Mouse (Mus musculus) testis, adult 2 months (tissue): ENCODE results near the gene Hscb.

Experiments
- CTCF ChIP-seq: fragments of 200-500 bp; IDR thresholded peaks from 2 replicates; pipeline ENCODE4 v1.5.1; 2012; ENCODE audit warnings: low read depth, mild to moderate bottlenecking, inconsistent platforms, low read length, moderate library complexity; ENCODE audit not compliant: control insufficient read depth, insufficient read depth, insufficient replicate concordance
- POLR2A ChIP-seq: fragments of 200-500 bp; IDR thresholded peaks from 2 replicates; pipeline ENCODE4 v1.6.1; 2012; ENCODE audit warnings: low read depth, mild to moderate bottlenecking, inconsistent platforms, low read length, moderate library complexity; ENCODE audit not compliant: control insufficient read depth

DNA sequence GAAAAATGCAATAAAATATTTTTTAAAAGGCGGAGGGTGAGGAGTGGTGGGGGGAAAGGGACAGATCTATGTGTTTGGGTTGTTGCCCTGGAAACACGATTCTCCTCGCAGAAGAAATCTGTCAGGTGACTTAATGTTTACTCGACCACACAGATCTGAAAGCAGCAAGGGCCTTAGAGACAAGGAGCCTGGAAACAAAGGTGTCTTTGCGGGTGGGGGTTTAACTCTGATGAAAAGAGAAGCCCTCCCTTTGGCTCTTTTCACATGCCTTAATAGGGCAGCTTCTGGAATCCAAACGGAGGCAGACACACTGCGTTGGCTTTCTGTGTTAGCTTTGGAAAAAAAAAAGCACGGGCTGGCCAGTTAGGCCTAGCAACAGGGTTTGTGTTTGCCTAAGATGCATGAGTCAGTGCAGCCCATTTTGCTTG, 29.7 kb upstream of the Hscb start:
- TF ChIP-seq CTCF (no peak), POLR2A (no peak)
